Mouse (Mus musculus) T-cell, adult 2 months (primary cell): ENCODE results near the gene Olfr714.
"Not testable (repeated sequence)": the region's sequence is repeated elsewhere in the genome, so short reads cannot be mapped to it uniquely, and the experiment has no call there.

Source experiments
- DNase-seq: peaks from one replicate; pipeline ENCODE4 v3.0.0; 2022; ENCODE audit warnings: low spot score

Olfr714 gene

GRCm38 (mm10) chr7:107070681-107071080 is at the start of gene Olfr714:
Gene Olfr714 (plus strand): TSS chr7:107070981.
- DNase-seq = no peak

DNA sequence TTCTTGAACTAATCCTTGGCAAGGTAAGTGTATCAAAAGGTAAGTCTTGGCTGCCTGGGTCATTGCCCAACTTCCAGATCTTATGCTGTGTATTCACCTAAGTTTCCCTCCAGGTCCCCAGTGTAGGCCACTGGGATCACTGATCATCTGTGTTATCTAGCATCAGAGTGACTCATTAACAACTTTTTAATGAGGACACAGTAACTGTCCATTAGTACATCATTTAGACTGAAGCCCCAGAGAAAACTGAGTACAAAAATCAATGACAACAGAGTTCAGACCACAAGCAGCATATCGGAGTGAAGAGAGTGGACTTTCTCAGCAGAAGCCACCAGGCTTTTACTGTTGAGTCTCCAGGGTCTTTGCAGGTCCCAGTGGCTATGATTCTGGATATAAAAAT is 39.9 kb upstream of the Olfr714 start, which contains the start of gene Olfr713:
TSS of gene Olfr713 (plus strand) at position 301 of the 400 bp plus-strand sequence.
- no peak for DNase-seq

GRCm38 (mm10) chr7:107039934-107040563 is 30.7 kb upstream of the Olfr714 start:
- no peak for DNase-seq

DNA sequence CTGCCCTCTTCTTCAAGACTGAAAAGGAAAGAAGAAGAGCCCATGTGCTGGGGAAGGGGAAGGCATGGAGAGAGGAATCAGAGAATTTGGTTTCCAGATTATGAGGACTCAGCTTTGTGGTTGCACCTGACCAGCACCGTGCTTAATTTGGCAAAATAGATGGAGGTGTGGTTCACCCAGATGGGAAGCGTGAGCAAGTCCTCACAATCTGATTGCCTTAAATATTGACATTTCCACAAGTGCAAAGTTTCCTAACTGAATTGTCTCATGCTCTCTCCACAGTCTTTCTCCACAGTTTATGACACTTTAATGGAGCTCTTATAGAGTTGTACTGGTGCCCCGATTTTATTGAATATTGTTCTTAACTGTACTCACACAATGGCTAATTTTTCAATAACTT is 27.6 kb upstream of the Olfr714 start:
- no peak for DNase-seq

DNA sequence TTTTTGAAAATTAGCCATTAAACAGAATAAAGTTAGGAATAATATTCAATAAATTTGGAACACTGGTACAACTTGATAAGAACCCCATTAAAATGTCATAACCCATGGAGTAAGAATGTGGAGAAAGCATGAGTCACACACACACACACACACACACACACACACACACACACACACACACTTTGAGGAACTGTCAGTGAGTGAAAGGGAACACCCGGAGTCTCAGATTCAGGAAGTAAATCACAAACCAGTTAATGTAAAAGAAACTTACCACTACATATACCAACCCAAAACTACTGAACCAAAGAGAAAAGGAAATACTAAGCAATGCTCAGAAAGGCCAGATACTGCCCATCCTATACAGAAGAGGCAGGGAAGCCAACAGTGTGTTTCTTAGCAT is 26.4 kb upstream of the Olfr714 start:
- DNase-seq = no peak

GRCm38 (mm10) chr7:107045833-107046232 is 24.9 kb upstream of the Olfr714 start:
- DNase-seq = peak; percentile 39

GRCm38 (mm10) chr7:107047578-107047977 is 23.2 kb upstream of the Olfr714 start:
- no peak for DNase-seq

GRCm38 (mm10) chr7:107092920-107093319 is 22.1 kb downstream of the Olfr714 start, which contains the start of gene Olfr17:
Gene Olfr17 (plus strand): TSS chr7:107093220.
- no peak for DNase-seq

- DNase-seq = not testable (repeated sequence)
Measured at GRCm38 (mm10) chr7:107110269-107110668, 39.5 kb downstream of the Olfr714 start, which contains the start of gene Olfr715b. Gene Olfr715b (minus strand): TSS chr7:107110369.
